7 mouse cellular contexts compared by ENCODE assay signal in the genomic region with DNA sequence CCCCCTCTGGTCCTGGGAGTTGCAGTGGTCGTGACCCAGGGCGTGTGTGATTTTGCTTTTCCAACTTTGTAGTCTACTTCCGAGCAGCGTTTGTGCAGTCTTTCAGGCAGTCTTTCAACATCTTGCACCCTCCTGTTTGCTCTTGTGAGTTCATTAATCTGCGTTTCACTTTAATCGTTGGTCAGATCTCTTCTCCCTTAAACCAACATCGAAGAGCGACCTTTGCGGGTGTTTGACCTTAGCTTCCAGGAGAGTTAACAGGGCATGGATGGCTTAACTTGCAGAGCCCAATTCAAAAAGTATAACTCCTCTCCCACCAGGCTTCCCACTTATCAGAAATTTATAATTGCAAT. TPM values are rescaled to one million over a fixed set of nuclear protein-coding genes. Genes with fewer than 3 reads are reported as not detected.
A peak's percentile ranks its signal among the peaks of the same experiment; 100 is the strongest.
DNase-seq lines count a peak whose midpoint lies in the region; ATAC-seq and TF ChIP-seq lines count a peak whose summit lies in the region.

No protein-coding gene starts in this region.

- no peak for ATAC-seq in lung, embryonic 16.5 days (ENCODE audit: low read depth)
- ATAC-seq in forebrain, embryonic 11.5 days (replicated peaks; ENCODE audit: low FRiP score) = no peak
- ATAC-seq in limb, embryonic 12.5 days (ENCODE audit: insufficient number of reproducible peaks, insufficient read depth, low FRiP score, low TSS enrichment, low read depth) = no peak

- H3K4me3 ChIP-seq in lung, embryonic 16.5 days (ENCODE audit: low read length) = peak overlapping the region; percentile 68
- H3K4me3 ChIP-seq in forebrain, embryonic 11.5 days (ENCODE audit: low read depth, low read length) = peak overlapping the region; percentile 59
- H3K4me3 ChIP-seq in limb, embryonic 12.5 days (replicated peaks) = peak overlapping the region; percentile 54
- peak overlapping the region; percentile 81 for H3K4me3 ChIP-seq in small intestine, adult 2 months (ENCODE audit: low read depth, low read length)

- TF ChIP-seq POLR2A in small intestine, adult 2 months (IDR thresholded peaks at IDR 0.05; ENCODE audit: low read depth, low read length) = no peak

- H3K27ac ChIP-seq in lung, embryonic 16.5 days (ENCODE audit: low read length) = peak overlapping the region; percentile 96
- H3K27ac ChIP-seq in forebrain, embryonic 11.5 days (ENCODE audit: low read depth, low read length) = peak overlapping the region; percentile 68
- H3K27ac ChIP-seq in limb, embryonic 12.5 days = peak overlapping the region; percentile 93
- peak overlapping the region; percentile 84 for H3K27ac ChIP-seq in small intestine, adult 2 months (ENCODE audit: insufficient read depth, low read depth, low read length)

- no peaks in the 10 kb centered on the region for H3K36me3 ChIP-seq in lung, embryonic 16.5 days (ENCODE audit: control insufficient read depth, insufficient read depth, low read length)
- no peaks in the 10 kb centered on the region for H3K36me3 ChIP-seq in forebrain, embryonic 11.5 days (ENCODE audit: control insufficient read depth, insufficient read depth, low read length)
- H3K36me3 ChIP-seq in limb, embryonic 12.5 days = no peaks in the 10 kb centered on the region
- no peaks in the 10 kb centered on the region for H3K36me3 ChIP-seq in small intestine, adult 2 months (ENCODE audit: control insufficient read depth, insufficient read depth, low read length)

- no peaks in the 10 kb centered on the region for H3K9me3 ChIP-seq in lung, embryonic 16.5 days (ENCODE audit: control insufficient read depth, low read length)
- H3K9me3 ChIP-seq in forebrain, embryonic 11.5 days (ENCODE audit: control insufficient read depth, low read length) = no peaks in the 10 kb centered on the region
- no peaks in the 10 kb centered on the region for H3K9me3 ChIP-seq in limb, embryonic 12.5 days

- DNase-seq in lung, postnatal 4 days = no peak
- DNase-seq in forebrain, embryonic 11.5 days (ENCODE audit: low spot score) = no peak
- DNase-seq in adrenal gland, postnatal 25 days = no peak
- DNase-seq in adrenal gland, postnatal 10 days = no peak

- no peaks in the 10 kb centered on the region for H3K27me3 ChIP-seq in lung, embryonic 16.5 days (ENCODE audit: control insufficient read depth, insufficient read depth, low read depth, low read length)
- H3K27me3 ChIP-seq in forebrain, embryonic 11.5 days (ENCODE audit: control insufficient read depth, insufficient read depth, low read length) = no peaks in the 10 kb centered on the region
- H3K27me3 ChIP-seq in limb, embryonic 12.5 days = no peaks in the 10 kb centered on the region
- H3K27me3 ChIP-seq in small intestine, adult 2 months (ENCODE audit: control insufficient read depth, insufficient read depth, low read length) = no peaks in the 10 kb centered on the region

- no peak for TF ChIP-seq CTCF in small intestine, adult 2 months (IDR thresholded peaks at IDR 0.05; ENCODE audit: extremely low read depth, insufficient read length, insufficient replicate concordance, low read depth, low read length)

- peak overlapping the region; percentile 73 for H3K9ac ChIP-seq in lung, embryonic 16.5 days (ENCODE audit: low read length)
- peak overlapping the region; percentile 85 for H3K9ac ChIP-seq in forebrain, embryonic 11.5 days (ENCODE audit: low read length)
- H3K9ac ChIP-seq in limb, embryonic 12.5 days (replicated peaks) = peak overlapping the region; percentile 78

- H3K4me2 ChIP-seq in lung, embryonic 16.5 days (ENCODE audit: low read depth, low read length) = peak overlapping the region; percentile 54
- H3K4me2 ChIP-seq in forebrain, embryonic 11.5 days (ENCODE audit: low read depth, low read length, severe bottlenecking) = peak overlapping the region; percentile 61
- peak overlapping the region; percentile 63 for H3K4me2 ChIP-seq in limb, embryonic 12.5 days

- WGBS in lung, embryonic 16.5 days = 0% methylated on average over 9 of the region's 9 CpGs
- under 1% methylated on average over 9 of the region's 9 CpGs for WGBS in forebrain, embryonic 11.5 days
- under 1% methylated on average over 9 of the region's 9 CpGs for WGBS in limb, embryonic 12.5 days
- 0% methylated on average over 9 of the region's 9 CpGs for WGBS in small intestine, adult 2 months

- no peaks in the 10 kb centered on the region for H3K4me1 ChIP-seq in lung, embryonic 16.5 days (replicated peaks; ENCODE audit: control insufficient read depth, insufficient read depth, low read length)
- no peaks in the 10 kb centered on the region; the same call in 1 of the 2 replicates for H3K4me1 ChIP-seq in forebrain, embryonic 11.5 days (replicated peaks; ENCODE audit: control insufficient read depth, insufficient read depth, low read length)
- H3K4me1 ChIP-seq in limb, embryonic 12.5 days (replicated peaks) = no peaks in the 10 kb centered on the region
- no peaks in the 10 kb centered on the region for H3K4me1 ChIP-seq in small intestine, adult 2 months (ENCODE audit: control insufficient read depth, insufficient read depth, insufficient read length, low read length)

RNA-seq across cellular contexts. Expression of gene Gbe1, which starts 0.8 kb away (rescaled TPM):
- polyA plus RNA-seq in lung, embryonic 16.5 days (2015; fragmentation: Nextera tagmentation; extraction: Ambion mirVana) = 35.8 and 38.3 TPM in 2 replicates
- polyA plus RNA-seq in forebrain, embryonic 11.5 days (2014; fragmentation: Nextera tagmentation; extraction: Ambion mirVana) = 26.0 and 26.3 TPM in 2 replicates
- polyA plus RNA-seq in limb, embryonic 12.5 days (2016; fragmentation: Nextera tagmentation; extraction: Ambion mirVana) = 17.4 and 20.1 TPM in 2 replicates
- polyA plus RNA-seq in small intestine, adult 2 months (2012; rRNA removed) = 1.4 and 2.4 TPM in 2 replicates
- total RNA-seq in adrenal gland, postnatal 25 days (2021) = 60.7 and 80.2 TPM in 2 replicates
- total RNA-seq in adrenal gland, postnatal 10 days (2021) = 10 to 100 TPM; 54.6 to 58.0 TPM
